Mouse (Mus musculus): ENCODE data around the gene Cyld.
"Not testable (repeated sequence)": the region's sequence is repeated elsewhere in the genome, so short reads cannot be mapped to it uniquely, and the experiment has no call there.

Cyld gene

DNA sequence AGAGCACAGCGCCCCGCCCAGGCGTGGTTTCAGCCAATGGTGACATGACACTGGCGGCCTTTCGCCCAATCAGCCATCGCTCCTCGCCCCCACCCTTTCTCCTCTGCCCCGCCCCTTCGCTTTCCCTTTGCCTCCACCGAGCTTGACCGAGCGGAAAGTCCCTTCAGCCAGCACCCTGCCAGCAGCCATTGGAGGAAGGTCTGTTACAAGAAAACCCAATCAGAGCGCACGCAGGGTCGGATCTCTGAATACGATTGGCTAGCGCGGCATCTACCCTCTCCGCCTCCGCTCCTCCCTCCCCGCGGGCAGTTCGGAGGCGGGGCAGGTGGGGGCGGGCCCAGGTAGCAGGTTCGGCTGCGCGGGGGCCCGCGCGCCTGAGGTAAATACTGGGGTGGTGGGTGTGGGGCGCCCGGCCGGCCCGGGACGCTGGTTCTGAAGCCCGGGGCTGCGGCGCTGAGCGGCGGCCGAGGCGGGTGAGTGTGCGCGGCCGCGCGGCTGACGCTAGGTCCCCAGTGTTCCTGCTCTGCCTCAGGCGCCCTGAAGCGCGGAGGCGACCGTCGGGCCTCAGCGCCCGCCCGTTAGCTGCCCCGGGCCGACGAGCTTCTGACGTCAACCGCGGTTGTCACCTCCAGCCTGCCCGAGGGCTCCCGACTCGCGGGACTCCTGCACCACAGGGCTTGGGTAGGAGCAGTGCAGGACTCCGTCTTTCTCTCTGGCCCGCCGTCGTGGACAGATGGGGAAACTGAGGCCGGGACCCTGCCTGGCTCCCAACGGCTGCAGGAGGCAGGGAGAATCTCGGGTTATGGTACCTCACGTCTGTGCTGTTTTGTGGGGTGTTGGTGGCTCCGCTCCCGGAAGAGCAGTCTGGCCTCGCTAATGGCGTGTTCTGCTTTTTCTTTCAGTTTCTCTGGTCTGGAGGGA, at the start of gene Cyld:
Gene Cyld (plus strand): TSS at position 308 of the 921 bp plus-strand sequence.
- peak; percentile 94 for DNase-seq (ENCODE audit: low spot score)

- DNase-seq (ENCODE audit: low spot score), result no peak
Measured at GRCm38 (mm10) chr8:88648322-88648721, 48.5 kb upstream of the Cyld start.

DNA sequence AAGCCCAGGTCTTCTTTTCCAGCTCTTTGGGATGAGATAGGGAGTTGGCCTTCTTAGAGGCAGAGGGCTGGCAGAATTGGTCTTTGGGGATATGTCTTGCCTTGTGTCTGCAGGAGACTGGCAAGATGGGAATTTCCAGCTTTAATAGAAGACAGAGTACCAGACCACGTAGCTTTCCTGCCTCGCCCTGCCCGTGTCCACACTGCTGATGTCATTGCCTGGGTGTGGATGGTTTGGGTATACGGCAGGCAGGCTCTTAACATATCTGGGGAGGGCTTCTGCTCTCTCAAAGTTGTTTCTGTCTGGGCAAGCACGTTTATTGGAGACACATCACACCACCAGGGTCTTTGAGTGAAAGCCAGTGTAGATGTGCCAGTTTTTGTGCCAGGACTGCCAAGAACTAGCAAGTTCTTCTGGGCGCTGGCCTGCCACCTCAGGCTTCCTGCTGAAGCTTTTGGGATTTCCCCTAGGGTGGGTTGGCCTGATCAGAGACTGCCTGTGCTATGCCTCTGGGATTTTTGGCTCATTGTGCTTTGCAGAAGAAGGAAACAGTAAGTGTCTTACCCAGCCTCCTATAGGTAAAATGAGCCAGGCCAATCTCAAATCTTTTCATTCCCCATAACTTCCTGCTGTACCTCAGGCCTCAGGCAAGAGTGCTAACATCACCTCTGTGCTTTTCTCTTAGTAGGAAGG, 46.7 kb upstream of the Cyld start:
- DNase-seq (ENCODE audit: low spot score), result no peak

DNA sequence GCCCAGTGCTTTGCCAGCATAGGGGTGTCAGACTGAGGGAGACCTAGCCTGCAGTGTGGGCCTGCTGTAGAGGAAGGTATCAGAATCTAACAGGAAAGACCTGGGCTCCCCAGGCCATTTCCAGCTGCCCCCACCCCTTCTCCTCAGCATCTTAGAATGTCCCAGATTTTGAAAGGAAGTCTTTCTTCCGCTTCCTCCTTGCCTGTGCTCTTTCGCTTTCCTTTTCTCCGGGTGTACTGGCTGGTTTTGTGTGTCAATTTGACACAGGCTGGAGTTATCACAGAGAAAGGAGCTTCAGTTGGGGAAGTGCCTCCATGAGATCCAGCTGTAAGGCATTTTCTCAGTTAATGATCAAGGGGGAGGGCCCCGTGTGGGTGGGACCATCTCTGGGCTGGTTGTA, 45.7 kb upstream of the Cyld start:
- DNase-seq (ENCODE audit: low spot score), result not testable (repeated sequence)

- no peak for DNase-seq (ENCODE audit: low spot score)
Measured at GRCm38 (mm10) chr8:88655334-88655733, 41.5 kb upstream of the Cyld start.

- DNase-seq (ENCODE audit: low spot score), result no peak
Measured at GRCm38 (mm10) chr8:88659873-88660272, 37.0 kb upstream of the Cyld start.

DNA sequence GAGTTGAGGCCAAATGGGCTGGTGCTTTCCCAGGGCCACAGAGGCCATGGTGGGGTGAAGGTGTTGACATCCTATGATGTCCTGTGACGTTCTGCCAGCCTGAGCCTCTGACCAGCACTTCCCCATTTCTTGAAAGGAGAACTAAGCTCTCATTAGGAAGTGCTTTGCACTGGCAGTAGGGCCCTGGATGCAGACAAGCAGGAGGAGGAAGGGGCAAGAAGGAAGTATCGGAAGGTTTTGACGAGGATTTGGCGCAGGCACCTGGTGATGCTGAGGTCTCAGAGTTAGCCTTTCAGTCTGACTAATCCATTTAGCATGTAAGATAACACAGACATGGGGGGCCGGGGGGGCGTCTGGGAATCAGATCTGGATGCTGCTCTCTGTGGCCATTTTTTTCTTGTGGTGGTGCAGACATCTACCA, 34.4 kb upstream of the Cyld start:
- peak; percentile 23 for DNase-seq (ENCODE audit: low spot score)

- no peak for DNase-seq (ENCODE audit: low spot score)
Measured at GRCm38 (mm10) chr8:88664121-88664520, 32.7 kb upstream of the Cyld start.

DNA sequence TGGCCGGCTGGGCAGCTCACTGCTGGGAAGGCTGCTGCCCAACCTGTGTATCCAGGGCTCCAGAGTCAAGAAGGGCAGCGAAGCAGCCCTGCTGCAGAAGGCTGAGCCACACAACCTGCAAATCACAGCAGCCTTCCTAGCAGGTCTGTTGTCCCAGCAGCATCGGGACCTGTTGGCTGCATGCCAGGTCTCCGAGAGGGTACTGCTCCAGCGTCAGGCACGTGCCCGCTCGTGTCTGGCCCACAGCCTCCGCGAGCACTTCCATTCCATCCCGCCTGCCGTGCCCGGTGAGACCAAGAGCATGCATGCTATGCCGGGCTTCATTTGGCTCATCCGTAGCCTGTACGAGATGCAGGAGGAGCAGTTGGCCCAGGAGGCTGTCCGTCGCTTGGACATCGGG, 31.9 kb upstream of the Cyld start:
- DNase-seq (ENCODE audit: low spot score), result no peak

- DNase-seq (ENCODE audit: low spot score), result no peak
Measured at GRCm38 (mm10) chr8:88666435-88666834, 30.4 kb upstream of the Cyld start.

- DNase-seq (ENCODE audit: low spot score), result peak; percentile 43
Measured at GRCm38 (mm10) chr8:88668400-88669086, 28.3 kb upstream of the Cyld start.

DNA sequence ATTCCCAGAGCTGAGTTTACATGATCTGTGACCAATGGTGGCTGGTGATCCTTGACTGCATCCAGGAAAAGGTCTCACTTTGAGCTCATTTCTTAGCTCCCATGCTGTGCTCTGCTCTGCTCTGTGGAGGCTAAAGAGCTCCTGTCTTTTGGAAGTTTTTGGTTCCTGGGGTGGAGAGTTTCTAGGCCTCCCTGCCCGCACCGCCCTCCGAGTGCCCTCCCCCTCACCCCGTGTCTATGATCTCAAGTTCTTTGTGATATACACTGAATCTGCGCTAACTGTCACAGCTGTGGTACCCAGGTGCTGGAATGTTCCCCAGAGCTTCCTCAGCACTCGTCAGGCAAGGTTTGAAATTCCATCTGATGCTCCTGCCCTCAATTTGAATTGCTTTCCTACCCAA, 26.0 kb upstream of the Cyld start:
- no peak for DNase-seq (ENCODE audit: low spot score)

DNA sequence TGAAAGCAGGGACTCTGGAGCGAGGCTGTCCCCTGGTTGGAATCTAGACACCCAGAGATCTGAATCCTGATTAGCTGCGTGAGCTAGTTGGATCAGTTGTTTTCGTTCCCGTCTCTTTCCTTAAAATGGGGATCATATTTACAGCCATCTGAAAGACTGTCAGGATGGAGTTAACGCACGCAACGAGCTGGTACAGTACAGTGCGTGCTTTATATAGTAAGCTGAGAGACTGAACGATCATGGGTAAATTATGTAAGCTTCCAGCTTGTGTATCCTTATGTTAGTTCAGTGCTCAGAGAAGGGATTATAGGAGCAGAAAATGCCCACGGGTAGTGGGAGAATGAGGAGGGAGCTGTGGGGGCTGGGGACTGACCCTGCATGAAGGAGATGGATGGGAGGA, 25.3 kb upstream of the Cyld start:
- DNase-seq (ENCODE audit: low spot score), result no peak

GRCm38 (mm10) chr8:88673859-88674258, 23.0 kb upstream of the Cyld start:
- DNase-seq (ENCODE audit: low spot score), result no peak

DNA sequence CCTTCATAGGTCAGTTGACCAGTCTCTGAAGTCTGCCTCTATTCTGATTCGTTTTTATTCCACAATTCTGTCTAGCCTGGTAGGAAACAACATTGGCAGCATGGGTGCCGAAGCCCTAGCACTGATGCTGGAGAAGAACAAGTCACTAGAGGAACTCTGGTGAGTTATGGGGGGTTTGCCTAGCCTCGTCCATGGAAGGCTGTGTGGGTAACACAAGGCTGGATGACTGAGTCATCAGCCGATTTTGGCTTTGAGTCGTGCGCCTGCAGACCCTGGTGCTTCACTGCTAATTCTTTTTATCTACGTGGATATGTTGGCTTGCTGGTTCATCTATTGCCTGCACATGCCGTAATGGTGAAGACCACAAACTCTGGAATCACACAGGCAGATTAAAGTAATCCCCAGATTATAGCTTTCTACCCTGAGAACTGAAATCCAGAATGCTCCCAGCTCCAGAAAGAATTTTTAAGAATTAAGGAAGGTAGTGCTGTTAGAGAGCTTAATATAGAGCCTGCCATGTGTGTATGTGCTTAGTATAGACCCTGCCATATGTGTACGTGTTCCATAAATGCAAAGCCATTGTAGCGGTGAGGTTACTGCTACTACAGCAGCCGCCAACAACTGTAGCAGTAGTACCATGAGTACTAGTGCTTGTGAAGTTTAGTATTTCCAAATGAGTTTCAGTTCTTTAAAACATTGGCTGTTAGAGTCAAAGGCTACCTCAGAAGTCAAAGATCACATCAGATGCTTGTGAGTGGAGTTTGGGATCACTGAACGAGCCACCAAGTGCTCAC, 21.3 kb upstream of the Cyld start:
- DNase-seq (ENCODE audit: low spot score), result no peak

DNA sequence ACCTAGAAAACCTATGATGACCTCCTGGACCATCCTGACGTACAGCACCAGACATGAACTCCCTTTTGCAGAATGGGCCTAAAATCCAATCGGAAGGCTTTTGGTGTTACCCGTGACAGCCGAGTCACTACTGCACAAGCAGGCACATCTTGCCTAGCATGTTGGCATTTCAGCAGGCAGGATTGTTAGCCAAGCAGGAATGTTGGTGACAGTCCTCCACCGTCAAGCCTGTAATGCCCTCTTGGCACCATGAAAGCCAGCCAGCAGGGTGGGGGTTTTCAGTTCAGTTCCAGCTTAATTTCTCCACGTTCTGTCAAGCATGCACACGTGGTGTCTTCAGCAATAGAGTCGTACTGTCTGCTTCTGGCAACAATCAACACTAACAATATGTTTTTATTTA, 19.8 kb upstream of the Cyld start:
- no peak for DNase-seq (ENCODE audit: low spot score)

GRCm38 (mm10) chr8:88680566-88680965, 16.3 kb upstream of the Cyld start:
- no peak for DNase-seq (ENCODE audit: low spot score)

- no peak for DNase-seq (ENCODE audit: low spot score)
Measured at GRCm38 (mm10) chr8:88681046-88681445, 15.8 kb upstream of the Cyld start.

GRCm38 (mm10) chr8:88683656-88684289, 13.1 kb upstream of the Cyld start:
- no peak for DNase-seq (ENCODE audit: low spot score)

- no peak for DNase-seq (ENCODE audit: low spot score)
Measured at GRCm38 (mm10) chr8:88686226-88686905, 10.5 kb upstream of the Cyld start.

DNA sequence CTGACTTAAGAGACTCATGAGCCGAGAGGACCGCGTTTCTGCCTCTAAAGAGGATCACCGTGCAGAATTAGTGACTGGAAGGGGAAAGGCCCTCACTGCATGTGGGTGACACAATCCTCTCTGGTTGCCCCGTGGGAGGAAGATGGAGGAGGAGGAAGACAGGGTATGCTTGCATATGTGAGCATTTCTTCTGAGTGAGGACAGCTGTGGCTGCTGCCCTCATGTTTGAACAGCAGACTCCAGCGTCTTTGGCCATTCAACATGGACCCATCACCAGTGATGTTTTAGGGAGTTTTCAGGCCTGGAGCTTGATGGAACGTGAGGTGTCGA, 10.0 kb upstream of the Cyld start:
- DNase-seq (ENCODE audit: low spot score), result no peak
